Mouse (Mus musculus): ENCODE results near the gene Plekhg5. TPM values are rescaled to one million over a fixed set of nuclear protein-coding genes. Genes with fewer than 3 reads are reported as not detected.

Plekhg5 gene
- polyA plus RNA-seq, 1 experiment from 2014 or later = 11.9 TPM

DNA sequence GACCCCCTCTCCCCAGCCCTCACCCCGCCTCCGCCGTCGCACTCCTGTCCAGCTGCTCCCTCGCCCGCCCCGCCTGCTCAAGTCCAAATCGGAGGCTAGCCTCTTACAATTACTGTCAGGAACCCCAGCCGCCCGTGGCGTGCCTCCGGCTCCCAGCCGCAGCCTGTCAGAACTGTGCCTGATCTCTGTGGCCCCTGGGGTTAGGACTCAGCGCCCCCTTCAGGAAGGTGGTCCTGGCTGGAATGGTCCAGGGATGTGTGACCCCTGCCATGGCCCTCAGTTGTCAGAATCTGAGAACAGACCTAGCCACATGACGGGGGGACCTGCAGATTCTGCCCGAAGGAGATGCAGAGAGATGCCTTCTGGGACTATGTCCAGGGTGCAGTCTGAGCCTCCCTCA lies 41.8 kb downstream of the Plekhg5 start:
- Histone ChIP-seq H3K27me3 (ENCODE audit: control insufficient read depth, insufficient read depth, low read length) (peaks cover 43% of the 10 kb centered on the region), H3K4me3 (ENCODE audit: low read length) (no peak overlapping the region), H3K27ac (ENCODE audit: low read length) (no peak overlapping the region), H3K4me2 (ENCODE audit: low read depth, low read length) (no peak overlapping the region), H3K9me3 (replicated peaks; ENCODE audit: control insufficient read depth, low read length) (no peaks in the 10 kb centered on the region), H3K36me3 (ENCODE audit: control insufficient read depth, insufficient read depth) (peaks cover 23% of the 10 kb centered on the region), H3K4me1 (ENCODE audit: control insufficient read depth, insufficient read depth, low read length) (peaks cover 8% of the 10 kb centered on the region; the same call in 1 of the 2 replicates), H3K9ac (ENCODE audit: low read length) (no peak overlapping the region)
- 70% methylated on average over 16 of the region's 16 CpGs for WGBS
- ATAC-seq (replicated peaks; ENCODE audit: extremely low read depth, insufficient read depth, low FRiP score) = no peak

DNA sequence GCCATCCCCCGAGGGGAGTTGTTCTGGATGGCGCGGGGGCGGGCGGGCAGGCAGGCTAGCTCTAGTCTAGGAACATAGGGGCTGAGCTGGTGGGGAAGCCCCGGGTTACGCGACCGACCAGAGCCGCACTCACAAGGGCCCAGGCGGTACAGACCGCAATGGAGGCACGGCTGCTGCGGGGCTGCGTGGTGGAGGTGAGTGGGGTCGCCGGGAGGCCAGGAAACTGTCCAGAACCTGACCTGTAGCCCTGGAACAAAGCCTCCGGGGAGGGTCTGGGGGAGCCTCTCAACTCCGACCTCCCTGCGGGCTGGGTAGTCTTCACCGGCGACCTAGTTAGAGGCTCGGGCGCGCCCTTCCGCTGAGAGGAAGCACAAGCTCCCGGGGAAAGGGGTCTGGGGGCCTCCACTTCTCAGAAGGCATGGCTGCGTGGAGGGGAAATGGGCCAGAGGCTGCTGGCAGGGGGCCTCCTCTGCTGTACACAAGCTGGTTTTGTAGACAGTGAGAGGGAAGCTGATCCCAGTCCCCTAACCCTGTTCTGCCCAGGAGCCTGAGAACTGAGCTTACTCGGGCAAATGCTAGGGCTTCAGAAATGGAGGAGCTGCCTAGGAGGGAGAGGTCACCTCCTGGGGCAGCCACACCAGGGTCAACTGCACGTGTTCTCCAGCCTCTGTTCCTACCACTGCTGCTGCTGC lies 43.8 kb downstream of the Plekhg5 start, which contains the start of gene Tnfrsf25:
Gene Tnfrsf25, plus strand, starts transcription at position 14 of the 692 bp plus-strand sequence.
- ATAC-seq (replicated peaks; ENCODE audit: extremely low read depth, insufficient read depth, low FRiP score) = no peak
- 7% methylated on average over 30 of the region's 30 CpGs for WGBS
- Histone ChIP-seq H3K4me2 (ENCODE audit: low read depth, low read length) (peak within 1 kb of the TSS; percentile 60), H3K36me3 (ENCODE audit: control insufficient read depth, insufficient read depth) (peaks cover 18% of the 10 kb centered on the region), H3K4me3 (ENCODE audit: low read length) (peak within 1 kb of the TSS; percentile 1), H3K9ac (ENCODE audit: low read length) (peak within 1 kb of the TSS; percentile 59; the same call in 1 of the 2 replicates), H3K27me3 (ENCODE audit: control insufficient read depth, insufficient read depth, low read length) (peaks cover 58% of the 10 kb centered on the region), H3K4me1 (ENCODE audit: control insufficient read depth, insufficient read depth, low read length) (peaks cover 21% of the 10 kb centered on the region), H3K27ac (ENCODE audit: low read length) (no peak within 1 kb of the TSS), H3K9me3 (replicated peaks; ENCODE audit: control insufficient read depth, low read length) (no peaks in the 10 kb centered on the region)

- Histone ChIP-seq H3K27ac (ENCODE audit: low read length) (no peak overlapping the region), H3K4me2 (ENCODE audit: low read depth, low read length) (no peak overlapping the region), H3K9me3 (replicated peaks; ENCODE audit: control insufficient read depth, low read length) (no peaks in the 10 kb centered on the region), H3K36me3 (ENCODE audit: control insufficient read depth, insufficient read depth) (peaks cover 11% of the 10 kb centered on the region), H3K4me1 (ENCODE audit: control insufficient read depth, insufficient read depth, low read length) (peaks cover 22% of the 10 kb centered on the region), H3K9ac (ENCODE audit: low read length) (no peak overlapping the region), H3K27me3 (ENCODE audit: control insufficient read depth, insufficient read depth, low read length) (peaks cover 70% of the 10 kb centered on the region), H3K4me3 (ENCODE audit: low read length) (no peak overlapping the region)
- ATAC-seq (replicated peaks; ENCODE audit: extremely low read depth, insufficient read depth, low FRiP score) = no peak
- 71% methylated on average over 9 of the region's 9 CpGs for WGBS
Observed at GRCm38 (mm10) chr4:152117538-152117937, 45.2 kb downstream of the Plekhg5 start.

GRCm38 (mm10) chr4:152119396-152120292 lies 47.3 kb downstream of the Plekhg5 start:
- Histone ChIP-seq H3K4me2 (ENCODE audit: low read depth, low read length) (peak overlapping the region; percentile 49; the same call in 1 of the 2 replicates), H3K4me3 (ENCODE audit: low read length) (no peak overlapping the region; the same call in 1 of the 2 replicates), H3K9ac (ENCODE audit: low read length) (no peak overlapping the region), H3K27me3 (ENCODE audit: control insufficient read depth, insufficient read depth, low read length) (peaks cover 80% of the 10 kb centered on the region), H3K9me3 (replicated peaks; ENCODE audit: control insufficient read depth, low read length) (no peaks in the 10 kb centered on the region), H3K36me3 (ENCODE audit: control insufficient read depth, insufficient read depth) (no peaks in the 10 kb centered on the region), H3K4me1 (ENCODE audit: control insufficient read depth, insufficient read depth, low read length) (peaks cover 22% of the 10 kb centered on the region), H3K27ac (ENCODE audit: low read length) (no peak overlapping the region)
- no peak for ATAC-seq (replicated peaks; ENCODE audit: extremely low read depth, insufficient read depth, low FRiP score)
- WGBS = 5% methylated on average over 39 of the region's 39 CpGs

DNA sequence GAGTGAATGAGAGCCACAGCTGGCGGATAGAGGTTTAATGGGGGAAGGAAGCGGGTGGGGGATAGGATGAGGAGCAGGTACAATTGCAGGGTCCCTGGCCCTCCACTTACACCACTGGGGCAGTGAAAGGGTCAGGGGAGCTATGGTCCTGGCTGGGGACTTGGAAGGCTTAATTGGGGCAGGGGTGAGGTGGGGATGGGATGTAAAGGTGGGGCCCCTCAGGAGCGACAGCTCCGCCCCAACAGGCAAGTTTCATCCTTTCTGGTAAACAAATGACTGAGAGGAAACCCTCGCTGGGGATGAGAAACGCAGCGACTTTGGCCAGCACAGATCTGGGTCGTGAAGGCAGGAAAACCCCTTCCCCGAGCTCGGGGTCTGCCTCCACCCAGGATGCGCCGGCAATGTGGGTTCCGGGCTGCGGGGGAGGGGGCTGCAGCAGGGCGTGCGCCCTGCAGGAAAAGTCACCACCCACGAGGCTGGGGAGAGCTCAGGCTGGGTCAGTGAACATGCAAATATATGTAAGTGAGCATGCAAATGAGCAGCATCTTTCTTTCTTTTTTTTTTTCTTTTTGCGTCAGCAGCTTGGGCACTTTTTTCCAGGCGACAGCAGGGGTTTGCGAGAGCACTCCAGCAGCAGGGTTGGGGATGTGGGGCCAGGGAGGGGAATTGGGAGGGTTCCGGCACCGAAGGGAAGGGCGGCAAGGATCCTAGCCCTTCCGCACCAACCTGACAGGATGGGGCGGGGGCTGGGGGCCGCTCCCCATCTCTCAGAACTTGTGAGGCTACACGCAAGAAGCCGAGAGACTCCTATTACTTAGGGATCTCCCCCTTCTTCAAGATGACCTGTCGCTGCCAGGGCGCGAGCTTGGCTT lies 48.2 kb downstream of the Plekhg5 start:
- Histone ChIP-seq H3K4me1 (ENCODE audit: control insufficient read depth, insufficient read depth, low read length) (peaks cover 27% of the 10 kb centered on the region), H3K27ac (ENCODE audit: low read length) (no peak overlapping the region), H3K36me3 (ENCODE audit: control insufficient read depth, insufficient read depth) (no peaks in the 10 kb centered on the region), H3K9ac (ENCODE audit: low read length) (no peak overlapping the region), H3K9me3 (replicated peaks; ENCODE audit: control insufficient read depth, low read length) (no peaks in the 10 kb centered on the region), H3K4me3 (ENCODE audit: low read length) (peak overlapping the region; percentile 24), H3K27me3 (ENCODE audit: control insufficient read depth, insufficient read depth, low read length) (peaks cover 82% of the 10 kb centered on the region), H3K4me2 (ENCODE audit: low read depth, low read length) (peak overlapping the region; percentile 49)
- WGBS = 2% methylated on average over 31 of the region's 31 CpGs
- no peak for ATAC-seq (replicated peaks; ENCODE audit: extremely low read depth, insufficient read depth, low FRiP score)

DNA sequence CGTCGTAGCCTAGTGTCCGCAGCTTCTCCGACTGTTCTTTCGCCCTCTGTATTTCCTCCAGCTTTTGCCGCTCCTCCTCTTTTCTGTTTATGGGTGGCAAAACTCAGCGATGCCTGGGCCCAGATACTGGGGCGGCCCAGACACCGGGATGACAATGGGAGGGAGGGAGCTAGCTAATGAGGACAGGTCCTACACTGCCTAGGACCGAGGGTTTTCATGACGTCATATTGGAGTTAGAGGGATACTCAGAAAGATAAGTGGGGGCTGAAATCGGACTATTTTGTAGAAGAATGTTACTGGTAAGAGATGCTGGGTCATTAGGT lies 48.8 kb downstream of the Plekhg5 start:
- Histone ChIP-seq H3K36me3 (ENCODE audit: control insufficient read depth, insufficient read depth) (no peaks in the 10 kb centered on the region), H3K4me3 (ENCODE audit: low read length) (peak overlapping the region; percentile 24), H3K9ac (ENCODE audit: low read length) (no peak overlapping the region), H3K27me3 (ENCODE audit: control insufficient read depth, insufficient read depth, low read length) (peaks cover 88% of the 10 kb centered on the region), H3K4me1 (ENCODE audit: control insufficient read depth, insufficient read depth, low read length) (peaks cover 26% of the 10 kb centered on the region), H3K4me2 (ENCODE audit: low read depth, low read length) (peak overlapping the region; percentile 49), H3K9me3 (replicated peaks; ENCODE audit: control insufficient read depth, low read length) (no peaks in the 10 kb centered on the region), H3K27ac (ENCODE audit: low read length) (no peak overlapping the region)
- WGBS = 2% methylated on average over 12 of the region's 12 CpGs
- no peak for ATAC-seq (replicated peaks; ENCODE audit: extremely low read depth, insufficient read depth, low FRiP score)

DNA sequence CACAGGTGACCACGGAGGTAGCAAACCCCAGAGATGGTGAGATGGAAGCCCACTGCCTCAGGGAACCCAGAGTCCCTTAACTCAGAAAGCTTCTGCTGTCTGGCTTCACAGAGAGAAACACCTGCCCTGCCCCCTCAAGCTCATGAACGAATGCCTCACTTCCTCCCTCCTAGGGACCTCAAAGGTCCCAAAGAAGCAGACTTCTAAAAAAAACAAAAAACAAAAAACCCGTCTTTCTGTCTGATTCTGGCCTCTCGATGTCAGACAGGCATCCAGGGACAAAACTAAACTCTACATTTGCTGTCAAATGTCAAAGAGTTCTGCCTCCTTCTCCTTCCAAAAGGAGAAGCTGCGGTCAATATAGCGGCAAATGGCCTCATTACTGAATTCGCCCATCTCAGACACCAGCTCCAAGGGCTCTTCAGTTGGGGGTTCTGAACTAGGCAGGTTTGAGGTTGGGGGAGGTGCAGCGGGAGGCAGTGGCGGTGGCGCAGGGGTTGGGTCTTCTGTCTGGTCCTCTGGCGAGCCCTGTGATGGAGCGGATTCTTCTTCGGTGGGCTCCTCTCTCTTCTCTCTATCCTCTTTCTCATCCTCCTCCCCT lies 52.2 kb downstream of the Plekhg5 start:
- no peak for ATAC-seq (replicated peaks; ENCODE audit: extremely low read depth, insufficient read depth, low FRiP score)
- Histone ChIP-seq H3K27ac (ENCODE audit: low read length) (no peak overlapping the region), H3K4me2 (ENCODE audit: low read depth, low read length) (peak overlapping the region; percentile 55), H3K9me3 (replicated peaks; ENCODE audit: control insufficient read depth, low read length) (no peaks in the 10 kb centered on the region), H3K9ac (ENCODE audit: low read length) (no peak overlapping the region), H3K4me3 (ENCODE audit: low read length) (no peak overlapping the region), H3K27me3 (ENCODE audit: control insufficient read depth, insufficient read depth, low read length) (peaks cover 90% of the 10 kb centered on the region), H3K4me1 (ENCODE audit: control insufficient read depth, insufficient read depth, low read length) (peaks cover 31% of the 10 kb centered on the region), H3K36me3 (ENCODE audit: control insufficient read depth, insufficient read depth) (no peaks in the 10 kb centered on the region)
- WGBS = 17% methylated on average over 13 of the region's 13 CpGs

DNA sequence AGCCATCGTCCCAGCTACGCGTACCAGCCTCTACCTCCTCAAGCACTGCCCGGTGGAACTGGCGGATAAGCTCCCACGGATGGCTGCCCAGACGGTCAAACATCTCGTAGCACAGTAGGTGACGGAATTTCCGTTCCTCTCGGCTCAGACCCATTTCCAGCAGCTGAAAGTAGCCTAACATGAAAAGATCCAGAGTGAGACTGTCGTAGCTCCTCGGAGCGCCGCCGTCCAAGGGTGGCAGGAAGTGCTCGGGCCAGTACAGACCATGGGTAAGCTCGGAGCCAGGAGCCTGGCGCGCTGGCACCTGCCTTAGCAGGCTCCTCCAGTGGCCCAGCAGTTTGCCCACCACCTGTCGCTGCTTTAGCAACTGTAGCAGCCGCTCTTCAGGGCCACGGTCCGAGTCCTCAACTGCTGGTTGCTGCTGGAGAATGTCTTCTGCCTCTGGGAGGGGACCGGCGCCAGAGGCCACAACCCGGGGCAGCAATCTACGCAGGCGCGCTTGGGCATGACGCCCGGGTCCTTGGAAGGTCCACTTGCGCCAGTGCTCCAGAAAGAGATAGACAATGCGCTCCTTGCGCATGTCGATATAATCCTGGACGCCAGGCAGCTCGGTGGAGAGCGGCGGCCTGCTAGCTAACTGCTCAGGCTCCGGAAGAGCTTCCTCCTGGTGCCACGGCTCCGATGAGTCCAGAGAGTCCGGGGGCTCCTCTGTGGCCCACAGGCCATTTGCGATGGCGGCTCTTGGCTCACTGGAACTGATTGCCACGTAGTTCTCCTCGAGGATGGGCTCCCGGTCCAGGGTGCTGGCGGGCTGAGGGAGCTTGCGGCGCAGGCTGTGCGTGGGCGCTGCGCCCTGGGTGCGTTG lies 53.1 kb downstream of the Plekhg5 start:
- Histone ChIP-seq H3K27me3 (ENCODE audit: control insufficient read depth, insufficient read depth, low read length) (peaks cover 90% of the 10 kb centered on the region), H3K9me3 (replicated peaks; ENCODE audit: control insufficient read depth, low read length) (no peaks in the 10 kb centered on the region), H3K36me3 (ENCODE audit: control insufficient read depth, insufficient read depth) (no peaks in the 10 kb centered on the region), H3K4me1 (ENCODE audit: control insufficient read depth, insufficient read depth, low read length) (peaks cover 24% of the 10 kb centered on the region), H3K27ac (ENCODE audit: low read length) (no peak overlapping the region), H3K9ac (ENCODE audit: low read length) (peak overlapping the region; percentile 30; the same call in 1 of the 2 replicates), H3K4me2 (ENCODE audit: low read depth, low read length) (peak overlapping the region; percentile 55), H3K4me3 (ENCODE audit: low read length) (peak overlapping the region; percentile 46)
- peak; percentile 30; the same call in 1 of the 2 replicates for ATAC-seq (replicated peaks; ENCODE audit: extremely low read depth, insufficient read depth, low FRiP score)
- WGBS = 7% methylated on average over 56 of the region's 56 CpGs
